Mouse (Mus musculus) spleen, adult 2 months (tissue): ENCODE measurements at regions not wholly inside any gene's neighbourhood (a gene's known extent, or its start where the extent isn't known, plus 50 kb on each side); places are given as distances from the start of the nearest gene placed in this dataset.

Source experiments
- CTCF ChIP-seq: fragments of 200-500 bp; IDR thresholded peaks from 2 replicates; pipeline ENCODE4 v1.5.1; 2011; ENCODE audit warnings: mild to moderate bottlenecking, inconsistent platforms; ENCODE audit not compliant: insufficient read depth, insufficient read length, insufficient replicate concordance; ENCODE audit errors: extremely low read depth
- POLR2A ChIP-seq: fragments of 200-500 bp; IDR thresholded peaks from 2 replicates; pipeline ENCODE4 v1.6.1; 2011; ENCODE audit warnings: low read depth, low read length, inconsistent platforms

DNA sequence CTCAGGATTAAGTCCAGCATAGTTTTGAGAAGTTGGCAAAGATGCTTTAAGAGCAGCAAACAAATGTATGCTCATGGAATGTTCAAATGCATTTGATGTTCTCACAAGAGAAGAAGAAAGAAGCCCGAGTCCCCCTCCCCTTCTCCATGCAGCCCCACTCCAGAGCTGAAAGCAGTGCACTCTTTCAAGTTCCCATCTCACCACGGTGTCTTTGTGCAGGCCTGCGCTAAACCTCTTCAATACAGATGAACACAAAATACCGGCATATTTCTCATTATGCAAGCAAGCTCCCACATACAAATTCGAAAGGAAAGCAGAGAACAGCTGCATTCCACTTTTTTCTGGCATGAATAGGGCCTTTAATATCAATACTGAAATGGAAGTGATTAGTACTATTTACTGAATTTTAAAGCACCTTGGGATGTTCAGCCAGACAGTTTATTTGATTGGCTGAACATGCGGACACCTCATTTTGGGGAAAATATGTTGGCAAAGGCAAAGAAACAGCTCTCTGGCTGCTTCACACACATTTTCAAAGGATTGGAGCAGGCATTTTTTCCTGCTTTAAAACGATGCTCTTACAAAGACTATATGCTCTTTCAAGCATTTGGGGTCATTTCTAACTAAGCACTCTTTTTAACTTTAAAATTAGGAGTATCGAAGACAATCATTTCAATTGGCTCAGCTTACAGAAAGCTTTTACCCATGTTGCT lies 595.8 kb downstream of the Car8 start:
- no peak for TF ChIP-seq CTCF
- no peak for TF ChIP-seq POLR2A
